Mouse (Mus musculus): Measurements from ENCODE around the gene Tmem201.
A peak's percentile ranks its signal among the peaks of the same experiment; 100 is the strongest.
"Not testable (repeated sequence)": the region's sequence is repeated elsewhere in the genome, so short reads cannot be mapped to it uniquely, and the experiment has no call there.

Tmem201 gene

GRCm38 (mm10) chr4:149737383-149738324 is at the start of gene Tmem201:
Tmem201 (minus strand) TSS chr4:149738044.
- peak; percentile 82 to 95 for DNase-seq (ENCODE audit: low spot score in 2 of 2)

- DNase-seq (ENCODE audit: low spot score in 2 of 2) = no peak
Measured at GRCm38 (mm10) chr4:149784901-149785300, 47.1 kb upstream of the Tmem201 start.

DNA sequence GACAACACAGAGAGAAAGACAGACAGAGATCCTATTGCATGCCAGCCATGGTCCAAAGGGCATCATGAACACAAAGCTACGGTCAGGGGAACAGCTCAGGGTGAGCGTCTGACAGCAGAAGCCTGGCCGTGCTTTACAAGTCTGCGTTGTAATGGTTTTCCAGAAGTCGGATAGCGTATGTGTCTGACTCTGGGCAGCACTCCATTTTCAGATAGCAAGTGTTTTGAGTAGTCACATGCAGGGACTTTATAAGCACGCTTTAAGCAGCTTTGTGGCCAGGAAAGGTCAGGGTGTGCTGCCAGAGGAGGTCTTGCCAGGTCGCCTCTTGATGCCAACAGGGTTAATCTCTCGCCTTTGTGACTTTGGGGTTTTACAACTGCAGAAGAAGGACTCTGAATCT is 46.5 kb upstream of the Tmem201 start:
- no peak for DNase-seq (ENCODE audit: low spot score in 2 of 2)

GRCm38 (mm10) chr4:149782975-149783374 is 45.1 kb upstream of the Tmem201 start:
- no peak for DNase-seq (ENCODE audit: low spot score in 2 of 2)

DNA sequence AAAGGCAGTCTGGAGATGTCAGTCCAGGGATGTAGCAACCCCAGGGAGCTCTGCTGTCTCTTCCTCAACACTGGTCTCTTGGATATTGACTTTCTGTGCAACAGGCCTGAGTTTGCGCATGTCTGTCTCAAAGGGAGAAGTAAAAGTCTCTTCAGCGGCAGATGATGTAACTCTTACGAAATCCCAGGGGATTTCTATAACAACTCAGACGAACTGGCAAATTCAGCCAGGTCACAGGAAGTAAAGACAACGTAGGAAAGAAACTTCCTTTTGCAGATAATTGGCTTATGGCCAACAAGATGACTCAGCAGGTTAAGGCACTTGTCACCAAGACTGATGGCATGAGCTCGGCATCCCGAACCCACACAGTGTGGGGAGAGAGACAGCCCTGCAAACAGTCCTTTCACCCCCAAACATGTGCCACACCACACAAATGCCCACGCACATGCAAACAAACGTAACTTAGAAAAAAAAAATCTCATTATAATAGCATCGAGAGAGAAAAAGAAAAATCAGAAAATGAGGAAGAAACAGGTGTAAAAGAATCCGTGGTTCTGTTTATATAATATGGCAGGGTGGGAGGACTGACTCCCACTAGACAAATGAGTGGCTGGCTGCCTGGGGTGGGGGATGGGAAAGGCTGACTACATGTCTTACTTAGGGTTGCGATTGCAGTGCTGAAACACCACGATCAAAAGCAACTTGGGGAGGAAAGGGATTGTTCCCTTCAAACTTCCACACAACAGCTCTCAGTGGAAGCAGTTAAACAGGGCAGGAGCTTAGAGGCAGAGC is 42.9 kb upstream of the Tmem201 start:
- peak in 1 of 2 experiments; percentile 42 for DNase-seq (ENCODE audit: low spot score in 2 of 2)

GRCm38 (mm10) chr4:149779966-149780365 is 42.1 kb upstream of the Tmem201 start:
- DNase-seq (ENCODE audit: low spot score in 2 of 2) = no peak

- no peak for DNase-seq (ENCODE audit: low spot score in 2 of 2)
Measured at GRCm38 (mm10) chr4:149777126-149777525, 39.3 kb upstream of the Tmem201 start.

GRCm38 (mm10) chr4:149775760-149776362 is 38.0 kb upstream of the Tmem201 start:
- DNase-seq (ENCODE audit: low spot score in 2 of 2) = no peak

GRCm38 (mm10) chr4:149775330-149775729 is 37.5 kb upstream of the Tmem201 start:
- no peak for DNase-seq (ENCODE audit: low spot score in 2 of 2)

DNA sequence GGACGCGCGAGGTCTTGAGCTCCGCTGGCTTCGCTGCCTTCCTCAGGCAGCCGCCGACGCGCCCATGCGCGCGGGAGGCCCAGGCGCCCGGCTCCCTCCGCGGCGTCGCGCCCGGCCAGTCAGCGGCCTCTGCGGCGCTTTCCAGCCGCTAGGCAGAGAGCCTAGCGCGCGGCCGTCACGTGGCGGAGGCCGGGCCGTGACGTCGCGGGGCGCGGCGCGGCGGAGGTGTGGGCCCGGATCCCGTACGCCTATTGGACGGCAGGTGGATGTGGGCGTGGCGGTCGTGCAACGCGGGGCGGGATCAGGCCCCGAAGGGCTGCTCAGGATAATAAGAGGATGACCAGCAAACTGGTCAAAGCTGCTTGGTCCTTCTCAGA is 36.2 kb upstream of the Tmem201 start, which contains the start of gene Slc25a33:
TSS of gene Slc25a33 (minus strand) at position 184 of the 377 bp plus-strand sequence.
- peak; percentile 92 to 97 for DNase-seq (ENCODE audit: low spot score in 2 of 2)

DNA sequence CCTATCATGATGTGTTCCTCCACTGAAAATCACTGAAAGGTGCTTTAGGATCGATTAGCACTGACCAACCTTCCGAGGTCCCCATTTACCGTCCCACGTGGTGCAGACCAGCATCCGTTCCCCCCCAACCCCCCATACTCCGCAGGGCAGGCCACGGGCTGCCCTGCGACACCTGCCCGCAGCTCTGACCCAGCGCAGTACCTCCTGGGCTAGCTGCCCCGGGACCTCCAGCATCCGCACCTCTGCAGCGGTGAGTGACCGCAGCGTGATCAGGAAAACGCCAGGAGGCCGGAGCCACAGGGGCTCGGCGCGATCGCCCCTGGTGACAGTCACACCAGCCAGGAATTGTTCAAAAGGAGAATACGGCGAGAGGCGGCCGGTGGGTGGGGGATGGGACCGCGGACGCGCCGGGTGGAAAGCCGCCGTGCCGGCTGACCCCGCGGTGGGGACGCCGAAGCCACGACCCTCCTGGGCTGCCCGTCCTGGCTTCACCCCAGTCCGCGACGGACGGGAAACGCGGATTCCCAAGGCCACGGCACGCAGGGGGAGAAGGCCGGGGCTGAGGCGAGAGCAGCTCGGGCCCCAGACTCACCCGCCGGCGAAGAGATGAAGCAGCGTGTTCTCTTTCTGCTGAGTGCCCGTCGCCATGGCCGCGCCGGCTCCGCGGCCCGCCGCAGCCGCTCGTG is 35.7 kb upstream of the Tmem201 start:
- DNase-seq (ENCODE audit: low spot score in 2 of 2) = no peak

- no peak for DNase-seq (ENCODE audit: low spot score in 2 of 2)
Measured at GRCm38 (mm10) chr4:149772394-149772793, 34.5 kb upstream of the Tmem201 start.

DNA sequence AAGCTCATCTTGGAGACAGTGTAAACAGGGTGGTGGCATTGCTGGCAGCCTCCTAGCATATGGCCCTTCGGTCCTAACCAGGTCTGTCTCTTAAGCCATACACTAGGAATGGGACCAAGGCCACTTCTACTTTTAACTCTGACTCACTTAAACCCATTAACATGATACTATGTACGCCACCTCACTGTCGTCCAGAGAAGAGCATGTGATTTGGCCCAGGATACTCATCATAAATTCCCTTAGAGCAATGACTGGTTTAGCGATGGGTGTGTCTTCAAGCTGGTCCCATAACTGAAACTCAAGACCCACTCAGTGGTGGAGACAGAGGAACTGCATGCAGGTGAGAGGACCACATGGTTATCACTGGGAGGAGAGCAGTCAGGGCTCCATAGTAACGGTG is 27.4 kb upstream of the Tmem201 start:
- no peak for DNase-seq (ENCODE audit: low spot score in 2 of 2)

GRCm38 (mm10) chr4:149763335-149763734 is 25.5 kb upstream of the Tmem201 start:
- no peak for DNase-seq (ENCODE audit: low spot score in 2 of 2)

DNA sequence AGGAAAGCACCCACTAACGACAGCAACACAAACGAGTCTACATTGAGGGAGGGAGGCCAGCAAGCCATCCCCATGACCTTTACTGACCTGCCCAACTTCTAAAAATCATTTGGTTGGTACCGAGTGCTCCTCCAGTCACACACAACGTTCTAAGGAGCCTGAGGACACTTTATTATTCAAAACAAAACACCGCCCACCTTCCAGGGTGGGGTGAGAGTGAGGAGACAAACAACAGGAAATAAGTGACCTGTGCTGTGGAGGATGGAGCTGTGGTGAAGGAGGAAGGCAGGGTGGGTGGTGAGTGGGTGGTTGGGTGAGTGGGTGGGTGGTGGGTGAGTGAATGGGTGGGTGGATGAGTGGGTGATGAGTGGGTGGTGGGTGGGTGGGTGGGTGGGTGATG is 21.7 kb upstream of the Tmem201 start:
- DNase-seq (ENCODE audit: low spot score in 2 of 2) = no peak

DNA sequence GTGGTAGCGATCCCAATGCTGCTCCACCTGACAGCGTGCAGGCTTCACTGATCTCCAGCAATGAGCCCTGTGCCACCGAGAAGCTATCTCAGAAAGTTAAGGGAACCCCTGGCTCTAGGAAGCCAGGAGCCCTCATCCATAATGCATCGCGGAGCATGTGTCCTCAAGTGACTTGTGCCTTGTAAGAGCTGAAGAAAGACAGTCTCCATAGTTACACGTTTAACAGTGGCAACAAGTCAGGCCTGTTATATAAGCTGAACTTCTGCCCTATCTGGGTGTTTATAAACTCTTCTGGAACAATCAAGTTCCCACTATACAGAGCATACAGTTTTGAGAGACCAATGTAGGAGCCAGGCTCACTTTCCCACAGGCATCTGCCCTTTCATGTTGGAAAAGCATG is 20.6 kb upstream of the Tmem201 start:
- DNase-seq (ENCODE audit: low spot score in 2 of 2) = no peak

DNA sequence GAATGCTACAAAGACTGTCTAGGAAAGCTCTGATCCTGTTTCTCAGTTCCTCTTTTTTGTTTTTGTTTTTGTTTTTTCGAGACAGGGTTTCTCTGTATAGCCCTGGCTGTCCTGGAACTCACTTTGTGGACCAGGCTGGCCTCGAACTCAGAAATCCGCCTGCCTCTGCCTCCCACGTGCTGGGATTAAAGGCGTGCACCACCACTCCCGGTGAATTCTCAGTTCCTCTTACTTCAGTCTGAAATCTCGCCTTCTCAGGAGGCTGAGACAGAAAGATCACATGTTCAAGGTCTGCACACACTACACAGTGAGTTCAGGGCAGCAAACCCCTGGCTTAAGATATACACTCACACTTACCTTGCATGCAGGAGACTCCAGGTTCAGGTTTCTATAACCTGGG is 18.7 kb upstream of the Tmem201 start:
- not testable (repeated sequence) for DNase-seq (ENCODE audit: low spot score in 2 of 2)

GRCm38 (mm10) chr4:149752836-149753235 is 15.0 kb upstream of the Tmem201 start:
- DNase-seq (ENCODE audit: low spot score in 2 of 2) = no peak

GRCm38 (mm10) chr4:149752124-149752799 is 14.4 kb upstream of the Tmem201 start:
- DNase-seq (ENCODE audit: low spot score in 2 of 2) = peak in 1 of 2 experiments; percentile 69

GRCm38 (mm10) chr4:149750671-149751070 is 12.8 kb upstream of the Tmem201 start:
- DNase-seq (ENCODE audit: low spot score in 2 of 2) = no peak

DNA sequence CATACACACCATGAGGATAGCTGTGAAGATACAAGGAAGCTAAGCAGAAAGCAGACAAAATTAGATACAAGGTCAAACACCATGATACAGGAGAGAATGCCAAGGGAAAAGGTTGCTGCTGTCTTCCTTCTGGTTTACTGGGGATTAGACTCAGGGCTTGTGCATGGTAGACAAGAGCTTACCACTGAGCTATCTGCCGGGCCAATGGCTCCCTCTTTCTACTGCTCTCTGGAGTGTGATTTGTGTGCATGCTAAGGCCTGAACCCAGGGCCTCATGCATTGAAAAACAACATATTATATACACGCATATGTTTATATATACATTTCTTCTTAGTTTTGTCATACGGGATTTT is 11.8 kb upstream of the Tmem201 start:
- DNase-seq (ENCODE audit: low spot score in 2 of 2) = not testable (repeated sequence)

Data from left cerebral cortex, adult 9 months (tissue).